Mouse (Mus musculus): ENCODE data around the gene Map3k5. TPM values are rescaled to one million over a fixed set of nuclear protein-coding genes. Genes with fewer than 3 reads are reported as not detected.

Gene Map3k5
- total and polyA plus RNA-seq, 3 experiments: 15.8 to 31.0 (median 27.6) TPM

DNA sequence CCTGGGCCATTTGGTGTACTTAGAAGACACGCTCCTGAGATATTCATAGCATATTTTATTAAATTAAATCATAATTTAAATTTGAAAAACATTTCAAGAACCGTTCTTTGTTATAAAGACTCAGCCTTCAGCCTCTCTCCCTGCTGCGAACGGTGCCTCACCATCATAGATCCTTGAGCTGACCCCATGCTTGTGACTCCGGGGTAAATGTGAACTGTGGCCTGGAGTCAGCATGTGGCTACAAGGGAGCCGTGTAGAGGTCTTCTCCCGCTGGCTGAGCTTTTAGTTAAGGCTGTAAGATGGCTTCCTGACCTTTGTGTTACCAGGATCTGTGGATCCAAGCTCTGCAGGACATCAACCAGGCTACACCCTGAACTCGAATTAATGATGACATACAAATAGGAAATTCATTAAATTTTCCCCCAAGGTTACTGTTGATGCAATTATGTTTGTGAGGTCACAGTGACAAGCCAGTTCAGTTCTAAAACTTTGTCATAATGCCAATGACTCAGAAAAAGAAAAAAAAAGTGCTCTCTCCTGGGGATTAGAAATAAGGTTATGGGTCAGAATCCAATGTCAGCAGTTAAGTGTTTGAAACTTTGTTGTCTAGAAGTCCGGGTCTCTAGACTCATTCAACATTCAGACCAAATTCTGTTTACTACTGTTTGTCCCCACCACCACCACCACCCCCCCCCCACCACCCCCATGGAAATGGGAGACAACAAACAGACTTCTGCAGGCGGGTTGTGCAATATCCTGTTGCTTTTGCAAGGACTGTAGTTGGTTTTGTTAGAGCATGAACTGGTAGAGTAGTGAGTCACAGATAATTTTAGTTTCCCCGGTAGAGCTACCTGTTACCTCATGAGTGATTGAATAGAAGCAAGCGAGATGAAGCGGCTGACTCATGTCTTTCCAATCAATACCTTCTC is 142.5 kb downstream of the Map3k5 start:
- TF ChIP-seq MAFK (IDR thresholded peaks at IDR 0.05; ENCODE audit: insufficient replicate concordance, low read length) (no peak), KAT2A (IDR thresholded peaks at IDR 0.05; ENCODE audit: insufficient replicate concordance, low read length) (no peak), MAX (IDR thresholded peaks at IDR 0.05; ENCODE audit: low read length) (no peak), ELF1 (IDR thresholded peaks at IDR 0.05; ENCODE audit: low read depth, low read length) (no peak), RAD21 (IDR thresholded peaks at IDR 0.05; ENCODE audit: low read depth, low read length) (no peak), JUN (IDR thresholded peaks at IDR 0.05; ENCODE audit: insufficient read depth, low read depth, low read length) (no peak), TBP (conservative IDR thresholded peaks at IDR 0.05; ENCODE audit: low read depth, low read length) (no peak), PAX5 (IDR thresholded peaks at IDR 0.05; ENCODE audit: low read length) (no peak), ETS1 (conservative IDR thresholded peaks at IDR 0.05; ENCODE audit: low read depth, low read length) (no peak)
- 0 out of 4 replicates have a peak, but pooled peaks cover 0 to 2% of the 10 kb centered on the region in 2 experiments for H3K4me1 ChIP-seq (ENCODE audit: control insufficient read depth in 1 of 2, insufficient read depth in 2 of 2)
- H3K4me2 ChIP-seq (ENCODE audit: insufficient read depth, low read depth, poor library complexity, severe bottlenecking): no peak overlapping the region
- H3K36me3 ChIP-seq (replicated peaks in 1 of 2; ENCODE audit: control insufficient read depth in 1 of 2, insufficient read depth in 1 of 2, low read length in 1 of 2): peaks cover 44 to 84% of the 10 kb centered on the region in 2 experiments
- in situ Hi-C loops (cut with MboI; ENCODE audit: low pct_ligation_motif_present, low pct_unique_long_range_greater_than_20kb, low sequenced_read_pairs): no loop called here
- H3K79me2 ChIP-seq (replicated peaks; ENCODE audit: control insufficient read depth, extremely low read depth, insufficient read depth, poor library complexity, severe bottlenecking): no peaks in the 10 kb centered on the region
- H3K4me3 ChIP-seq (replicated peaks in 1 of 3; ENCODE audit: low read depth in 2 of 3, low read length in 2 of 3, poor library complexity in 1 of 3): no peak overlapping the region
- no peaks in the 10 kb centered on the region for H3K9me3 ChIP-seq (replicated peaks; ENCODE audit: low read length)
- no peak for DNase-seq (ENCODE audit: extremely low read depth)
- no peak overlapping the region for H3K27ac ChIP-seq (ENCODE audit: insufficient read depth, low read depth)
- no peaks in the 10 kb centered on the region for H3K27me3 ChIP-seq (replicated peaks)
- H3K9ac ChIP-seq (ENCODE audit: insufficient read depth, low read depth): no peak overlapping the region
- dilution Hi-C loops (cut with MboI; ENCODE audit: extremely low pct_ligation_motif_present, extremely low pct_unique_long_range_greater_than_20kb, low sequenced_read_pairs): no loop called here

DNA sequence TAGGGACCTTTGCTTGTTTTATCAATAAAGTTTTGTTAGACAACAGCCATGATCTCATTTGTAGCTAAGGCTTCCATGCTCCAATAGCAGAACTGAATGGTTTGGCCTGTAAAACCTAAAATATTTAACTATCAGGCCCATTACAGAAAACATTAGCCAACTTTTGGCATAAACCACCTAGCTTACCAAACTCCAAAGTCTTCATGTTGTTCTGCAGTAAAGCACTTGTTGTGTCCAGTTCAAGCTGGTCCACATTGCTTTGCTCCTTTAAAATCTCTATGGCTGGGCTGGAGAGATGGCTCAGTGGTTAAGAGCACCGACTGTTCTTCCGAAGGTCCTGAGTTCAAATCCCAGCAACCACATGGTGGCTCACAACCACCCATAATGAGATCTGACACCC is 144.1 kb downstream of the Map3k5 start:
- TF ChIP-seq ELF1 (IDR thresholded peaks at IDR 0.05; ENCODE audit: low read depth, low read length): no peak
- TF ChIP-seq IRF4 (IDR thresholded peaks at IDR 0.05; ENCODE audit: low read depth, low read length): no peak
- TF ChIP-seq SMC3 (IDR thresholded peaks at IDR 0.05; ENCODE audit: low read depth, low read length): no peak
- TF ChIP-seq KAT2A (IDR thresholded peaks at IDR 0.05; ENCODE audit: insufficient replicate concordance, low read length): no peak
- TF ChIP-seq ZKSCAN1 (IDR thresholded peaks at IDR 0.05; ENCODE audit: borderline replicate concordance, low read depth, low read length): no peak
- no peak for TF ChIP-seq POLR2A (IDR thresholded peaks at IDR 0.05; ENCODE audit: low read depth, low read length)
- no peak for TF ChIP-seq NELFE (IDR thresholded peaks at IDR 0.05; ENCODE audit: low read depth, low read length)
- no peak for TF ChIP-seq CHD1 (IDR thresholded peaks at IDR 0.05; ENCODE audit: low read depth, low read length)
- TF ChIP-seq PAX5 (IDR thresholded peaks at IDR 0.05; ENCODE audit: low read length): no peak
- no peak for TF ChIP-seq GABPA (IDR thresholded peaks at IDR 0.05; ENCODE audit: insufficient replicate concordance, low read depth, low read length)
- TF ChIP-seq MYC (IDR thresholded peaks at IDR 0.05; ENCODE audit: low read depth, low read length): no peak
- TF ChIP-seq BHLHE40 (IDR thresholded peaks at IDR 0.05; ENCODE audit: low read depth, low read length): no peak
- TF ChIP-seq ETS1 (conservative IDR thresholded peaks at IDR 0.05; ENCODE audit: low read depth, low read length): no peak
- no peak for TF ChIP-seq MXI1 (IDR thresholded peaks at IDR 0.05; ENCODE audit: low read depth, low read length)
- no peak for TF ChIP-seq CTCF (conservative IDR thresholded peaks at IDR 0.05 in 1 of 2, IDR thresholded peaks at IDR 0.05 in 1 of 2; ENCODE audit: low read depth in 2 of 2, low read length in 2 of 2)
- TF ChIP-seq ZC3H11A (IDR thresholded peaks at IDR 0.05; ENCODE audit: low read depth, low read length): no peak
- TF ChIP-seq USF1 (IDR thresholded peaks at IDR 0.05; ENCODE audit: low read depth, low read length): no peak
- TF ChIP-seq NRF1 (IDR thresholded peaks at IDR 0.05; ENCODE audit: low read depth, low read length): no peak
- no peak for TF ChIP-seq JUN (IDR thresholded peaks at IDR 0.05; ENCODE audit: insufficient read depth, low read depth, low read length)
- Histone ChIP-seq H3K4me3 (replicated peaks in 1 of 3; ENCODE audit: low read depth in 2 of 3, low read length in 2 of 3, poor library complexity in 1 of 3) (no peak overlapping the region), H3K27ac (ENCODE audit: insufficient read depth, low read depth) (no peak overlapping the region), H3K9ac (ENCODE audit: insufficient read depth, low read depth) (no peak overlapping the region), H3K4me1 (ENCODE audit: control insufficient read depth in 1 of 2, insufficient read depth in 2 of 2) (no peaks in the 10 kb centered on the region), H3K4me2 (ENCODE audit: insufficient read depth, low read depth, poor library complexity, severe bottlenecking) (no peak overlapping the region), H3K27me3 (replicated peaks) (no peaks in the 10 kb centered on the region), H3K9me3 (replicated peaks; ENCODE audit: low read length) (peaks cover 7% of the 10 kb centered on the region), H3K36me3 (replicated peaks in 1 of 2; ENCODE audit: control insufficient read depth in 1 of 2, insufficient read depth in 1 of 2, low read length in 1 of 2) (peaks cover 54 to 82% of the 10 kb centered on the region in 2 experiments), H3K79me2 (replicated peaks; ENCODE audit: control insufficient read depth, extremely low read depth, insufficient read depth, poor library complexity, severe bottlenecking) (no peaks in the 10 kb centered on the region)
- no peak for DNase-seq (ENCODE audit: extremely low read depth)
- in situ Hi-C loops (cut with MboI; ENCODE audit: low pct_ligation_motif_present, low pct_unique_long_range_greater_than_20kb, low sequenced_read_pairs): no loop called here
- dilution Hi-C loops (cut with MboI; ENCODE audit: extremely low pct_ligation_motif_present, extremely low pct_unique_long_range_greater_than_20kb, low sequenced_read_pairs): no loop called here

Data from CH12.LX (cell line).